10 mouse cellular contexts compared by ENCODE assay signal in the genomic region with DNA sequence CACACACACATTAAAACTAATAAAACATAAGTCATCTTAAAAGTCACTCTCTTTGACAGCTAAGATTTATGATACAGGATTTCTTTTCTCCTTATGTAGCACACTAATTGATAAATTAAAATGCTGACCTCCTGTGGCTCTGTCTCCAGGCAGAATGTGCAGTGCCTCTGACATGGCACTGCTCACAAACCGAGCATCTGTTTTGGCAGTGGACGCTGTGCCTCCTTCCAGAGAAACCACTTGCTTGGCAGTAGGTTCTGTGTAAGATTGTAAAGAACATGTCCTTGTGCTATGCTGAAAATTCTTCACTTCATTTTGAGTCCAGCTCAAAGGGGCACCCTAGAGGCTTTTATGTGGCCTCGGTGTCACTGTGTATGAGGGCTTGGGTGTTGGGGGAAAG. TPM values are rescaled to one million over a fixed set of nuclear protein-coding genes. Genes with fewer than 3 reads are reported as not detected.
A peak's percentile ranks its signal among the peaks of the same experiment; 100 is the strongest.
DNase-seq lines count a peak whose midpoint lies in the region.
"Had no signal": no experiment of that assay in that cellular context is flagged by ENCODE, and none has a peak within 500 bp of the region (broad histone marks: within the 10 kb centered on the region; RNA-seq: fewer than 3 reads in every experiment).

No protein-coding gene starts in this region.

- intact Hi-C loops in gastrocnemius, postnatal 14 days (cut with DNase I; ENCODE audit: low total_unique reads): no loop called here

- peak; percentile 22 for DNase-seq in gastrocnemius, postnatal 14 days
- no peak for DNase-seq in gastrocnemius, adult 8-10 months (ENCODE audit: low spot score in 2 of 2)
- peak; percentile 36 to 55 for DNase-seq in right cerebral cortex, postnatal 10 days (ENCODE audit: low spot score in 2 of 2)
- DNase-seq in right cerebral cortex, adult 18-20 months: no peak
- peak; percentile 54 for DNase-seq in cerebellum, adult 9-11 months
- DNase-seq in kidney, postnatal 10 days: no peak
- no peak for DNase-seq in T-cell, adult 2 months (ENCODE audit: low spot score)
- DNase-seq: adrenal gland, postnatal 25 days; B cell, adult 2 months; lung, postnatal 36 days had no signal

RNA-seq across cellular contexts. Expression of a gene that starts 50.0 kb away (rescaled TPM):
- under 1 TPM; 0.60 to 0.72 TPM for total RNA-seq in gastrocnemius, postnatal 14 days (2021)
- total RNA-seq in gastrocnemius, adult 8-10 months (2022): under 1 TPM; 0.13 to 0.86 (median 0.30) TPM

Comparison
In these comparisons a context has a peak if more than half of its experiments do, and no peak if none do; other contexts are left out.
1. DNase-seq: peak in gastrocnemius, postnatal 14 days (single experiment), right cerebral cortex, postnatal 10 days (2 of 2) and cerebellum, adult 9-11 months (single experiment); none in gastrocnemius, adult 8-10 months (0 of 2), right cerebral cortex, adult 18-20 months (single experiment), kidney, postnatal 10 days (single experiment) and T-cell, adult 2 months (single experiment).